Mouse (Mus musculus) hindbrain, embryonic 14.5 days (tissue): ENCODE results near the gene Hs6st2. TPM values are rescaled to one million over a fixed set of nuclear protein-coding genes. Genes with fewer than 3 reads are reported as not detected.
A peak's percentile ranks its signal among the peaks of the same experiment; 100 is the strongest.

Source experiments
- ATAC-seq: fragments of 200-750 bp; cut with Nextera tagmentation; 2 replicates; pipeline ENCODE4 v1.8.0; 2017; ENCODE audit warnings: moderate number of reproducible peaks, mild to moderate bottlenecking, moderate TSS enrichment, moderate library complexity; ENCODE audit not compliant: low FRiP score
- DNase-seq: peaks from one replicate; pipeline ENCODE4 v3.0.0-alpha.2; 2015; ENCODE audit warnings: low spot score
- H3K27ac ChIP-seq: fragments of 300-500 bp; sonication (generic); 2 replicates; pipeline ENCODE4 v1.5.1; 2014; ENCODE audit warnings: mild to moderate bottlenecking, moderate library complexity
- H3K27me3 ChIP-seq: fragments of 300-500 bp; sonication (generic); 2 replicates; pipeline ENCODE4 v1.6.1; 2014; ENCODE audit warnings: mild to moderate bottlenecking, low read length, mixed read lengths; ENCODE audit not compliant: control insufficient read depth, insufficient read depth
- H3K36me3 ChIP-seq: fragments of 300-500 bp; sonication (generic); replicated peaks from 2 replicates; pipeline ENCODE4 v1.6.1; 2014; ENCODE audit not compliant: control insufficient read depth, insufficient read depth
- H3K4me1 ChIP-seq: fragments of 300-500 bp; sonication (generic); replicated peaks from 2 replicates; pipeline ENCODE4 v1.6.1; 2014; ENCODE audit warnings: antibody characterized with exemption, low read length, mixed read lengths; ENCODE audit not compliant: control insufficient read depth, insufficient read depth
- H3K4me2 ChIP-seq: fragments of 300-500 bp; sonication (generic); replicated peaks from 2 replicates; pipeline ENCODE4 v1.6.1; 2014; ENCODE audit warnings: mild to moderate bottlenecking, moderate library complexity
- H3K4me3 ChIP-seq: fragments of 300-500 bp; sonication (generic); replicated peaks from 2 replicates; pipeline ENCODE4 v1.5.1; 2014; ENCODE audit warnings: mild to moderate bottlenecking, low read length
- H3K9ac ChIP-seq: fragments of 300-500 bp; sonication (generic); 2 replicates; pipeline ENCODE4 v1.6.1; 2014
- H3K9me3 ChIP-seq: fragments of 300-500 bp; sonication (generic); 2 replicates; pipeline ENCODE4 v1.6.1; 2016; ENCODE audit warnings: low read length; ENCODE audit not compliant: control insufficient read depth
- WGBS: fragments of 180-500 bp; shearing (Covaris S2); extraction: QIAGEN DNeasy Blood & Tissue Kit; methylation state at CpG from one replicate; pipeline ENCODE4 v1.1.7; 2014; 5-methylcytosine and 5-hydroxymethylcytosine counted together
- polyA plus RNA-seq: library from polyadenylated mRNA; unstranded; fragments of >200 nt; fragmentation: Nextera tagmentation; extraction: Ambion mirVana; gene quantifications from 2 replicates; pipeline ENCODE4 v1.2.1, GENCODE M21; 2014

Gene Hs6st2
- polyA plus RNA-seq, 1 experiment from 2014 or later: 43.7 TPM

GRCm38 (mm10) chrX:51431706-51432105 is 249.9 kb downstream of the Hs6st2 start:
- H3K27me3 ChIP-seq: no peaks in the 10 kb centered on the region
- H3K4me1 ChIP-seq: no peaks in the 10 kb centered on the region
- DNase-seq: no peak
- no peaks in the 10 kb centered on the region for H3K36me3 ChIP-seq
- H3K9ac ChIP-seq: no peak overlapping the region
- no peak overlapping the region for H3K4me3 ChIP-seq
- no peak for ATAC-seq
- H3K27ac ChIP-seq: no peak overlapping the region
- no peaks in the 10 kb centered on the region for H3K9me3 ChIP-seq
- WGBS: 75% methylated on average over 3 of the region's 3 CpGs
- no peak overlapping the region for H3K4me2 ChIP-seq

- ATAC-seq: no peak
- Histone ChIP-seq H3K4me1 (no peaks in the 10 kb centered on the region), H3K9me3 (no peaks in the 10 kb centered on the region), H3K27me3 (no peaks in the 10 kb centered on the region), H3K36me3 (no peaks in the 10 kb centered on the region), H3K9ac (no peak overlapping the region), H3K4me2 (no peak overlapping the region), H3K4me3 (no peak overlapping the region), H3K27ac (no peak overlapping the region)
- WGBS: 75% methylated on average over 5 of the region's 5 CpGs
- no peak for DNase-seq
Observed at GRCm38 (mm10) chrX:51425031-51425430, 256.6 kb downstream of the Hs6st2 start.

DNA sequence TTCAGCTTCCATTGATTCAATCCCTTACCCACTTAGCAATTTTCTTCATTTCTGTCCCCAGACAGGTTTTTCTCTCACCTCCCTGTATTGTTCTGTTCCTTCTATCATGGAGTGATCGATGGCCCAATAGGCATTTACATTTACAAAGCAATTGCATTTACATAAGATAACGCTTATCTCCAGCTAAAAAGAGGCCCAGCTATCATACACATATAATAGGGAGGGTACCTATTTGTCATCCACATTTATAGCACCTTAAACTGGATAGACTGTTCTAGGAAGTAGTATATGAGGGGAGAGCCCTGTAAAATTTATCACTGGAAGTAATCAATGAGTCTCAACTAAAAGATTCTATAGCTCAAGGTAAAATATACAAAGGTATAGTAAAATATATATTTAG is 271.4 kb downstream of the Hs6st2 start:
- no peak overlapping the region for H3K27ac ChIP-seq

GRCm38 (mm10) chrX:51397457-51397856 is 284.2 kb downstream of the Hs6st2 start:
- ATAC-seq: 0 out of 2 replicates have a peak, but pooled peaks have one; percentile 69

More for the DNA sequence above, 271.4 kb downstream of the Hs6st2 start:
- H3K4me3 ChIP-seq: no peak overlapping the region
- no peaks in the 10 kb centered on the region for H3K4me1 ChIP-seq
- no peak overlapping the region for H3K4me2 ChIP-seq
- DNase-seq: no peak
- no peak overlapping the region for H3K9ac ChIP-seq
- no peaks in the 10 kb centered on the region for H3K36me3 ChIP-seq
- no peak for ATAC-seq
- H3K27me3 ChIP-seq: no peaks in the 10 kb centered on the region
- WGBS: 62% methylated on average over 2 of the region's 2 CpGs
- H3K9me3 ChIP-seq: no peaks in the 10 kb centered on the region

DNA sequence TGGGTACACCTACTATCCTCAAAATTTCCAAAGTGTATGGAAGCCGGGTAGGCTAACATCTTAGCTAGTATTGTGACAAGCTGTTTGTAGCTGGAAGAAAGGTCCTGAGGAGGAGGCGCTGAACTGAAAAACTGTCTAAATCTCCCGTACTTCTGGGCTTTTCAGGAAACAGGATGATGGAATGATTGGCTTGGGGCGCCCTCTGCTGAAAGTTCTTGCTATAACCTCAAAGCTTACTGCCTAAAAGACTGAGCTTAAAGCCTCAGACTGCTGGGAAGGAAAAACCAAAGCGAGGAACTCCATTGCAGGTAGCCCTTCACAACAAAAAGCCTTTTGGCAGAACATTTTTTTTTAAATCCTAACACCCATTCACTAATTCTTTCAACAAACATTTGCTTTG is 307.0 kb downstream of the Hs6st2 start:
- no peaks in the 10 kb centered on the region for H3K27me3 ChIP-seq

More at GRCm38 (mm10) chrX:51397457-51397856, 284.2 kb downstream of the Hs6st2 start:
- H3K4me2 ChIP-seq: no peak overlapping the region
- H3K36me3 ChIP-seq: no peaks in the 10 kb centered on the region
- no peaks in the 10 kb centered on the region for H3K4me1 ChIP-seq
- DNase-seq: peak; percentile 59
- H3K27me3 ChIP-seq: no peaks in the 10 kb centered on the region; the same call in 1 of the 2 replicates
- no peaks in the 10 kb centered on the region for H3K9me3 ChIP-seq
- H3K27ac ChIP-seq: no peak overlapping the region
- H3K4me3 ChIP-seq: no peak overlapping the region
- H3K9ac ChIP-seq: no peak overlapping the region

GRCm38 (mm10) chrX:51372477-51373239 is 309.0 kb downstream of the Hs6st2 start:
- peak; percentile 46 for DNase-seq
- H3K4me1 ChIP-seq: no peaks in the 10 kb centered on the region
- 42% methylated on average over 5 of the region's 5 CpGs for WGBS

More for the DNA sequence above, 307.0 kb downstream of the Hs6st2 start:
- Histone ChIP-seq H3K4me2 (no peak overlapping the region), H3K36me3 (no peaks in the 10 kb centered on the region), H3K9me3 (no peaks in the 10 kb centered on the region), H3K9ac (no peak overlapping the region), H3K4me3 (no peak overlapping the region), H3K4me1 (no peaks in the 10 kb centered on the region), H3K27ac (no peak overlapping the region)
- ATAC-seq (no peak), DNase-seq (peak; percentile 81)
- 20% methylated on average over 5 of the region's 5 CpGs for WGBS

DNA sequence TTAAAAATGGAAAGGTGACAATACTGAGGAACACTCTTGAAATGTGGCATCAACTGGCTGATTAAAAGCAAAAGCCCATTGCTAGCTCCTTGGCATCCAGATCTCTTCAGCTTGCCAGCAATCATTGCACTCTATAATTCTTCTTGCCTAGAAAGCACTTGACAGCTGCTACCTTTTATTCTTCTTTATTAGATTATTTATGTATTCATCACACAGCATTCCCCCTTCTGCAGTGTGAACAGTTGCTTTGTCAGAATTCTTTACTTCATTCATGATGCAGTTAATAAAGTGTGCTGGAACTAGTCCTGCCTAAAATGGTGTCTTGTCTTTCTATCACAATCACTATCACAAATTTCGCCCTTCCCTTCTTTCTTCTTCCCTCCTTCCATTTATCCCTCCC is 332.0 kb downstream of the Hs6st2 start:
- no peak overlapping the region for H3K27ac ChIP-seq
- no peaks in the 10 kb centered on the region for H3K9me3 ChIP-seq
- no peak overlapping the region for H3K4me3 ChIP-seq
- H3K4me1 ChIP-seq: no peaks in the 10 kb centered on the region
- H3K4me2 ChIP-seq: no peak overlapping the region
- WGBS: 85% methylated on average over 1 of the region's 1 CpGs
- H3K36me3 ChIP-seq: no peaks in the 10 kb centered on the region
- H3K27me3 ChIP-seq: no peaks in the 10 kb centered on the region
- H3K9ac ChIP-seq: no peak overlapping the region
- DNase-seq (no peak), ATAC-seq (no peak)

More at GRCm38 (mm10) chrX:51372477-51373239, 309.0 kb downstream of the Hs6st2 start:
- 0 out of 2 replicates have a peak, but pooled peaks have one; percentile 43 for ATAC-seq
- no peak overlapping the region for H3K4me3 ChIP-seq
- no peaks in the 10 kb centered on the region for H3K9me3 ChIP-seq
- no peak overlapping the region for H3K27ac ChIP-seq
- H3K9ac ChIP-seq: no peak overlapping the region
- no peaks in the 10 kb centered on the region for H3K36me3 ChIP-seq
- no peak overlapping the region for H3K4me2 ChIP-seq
- H3K27me3 ChIP-seq: no peaks in the 10 kb centered on the region

DNA sequence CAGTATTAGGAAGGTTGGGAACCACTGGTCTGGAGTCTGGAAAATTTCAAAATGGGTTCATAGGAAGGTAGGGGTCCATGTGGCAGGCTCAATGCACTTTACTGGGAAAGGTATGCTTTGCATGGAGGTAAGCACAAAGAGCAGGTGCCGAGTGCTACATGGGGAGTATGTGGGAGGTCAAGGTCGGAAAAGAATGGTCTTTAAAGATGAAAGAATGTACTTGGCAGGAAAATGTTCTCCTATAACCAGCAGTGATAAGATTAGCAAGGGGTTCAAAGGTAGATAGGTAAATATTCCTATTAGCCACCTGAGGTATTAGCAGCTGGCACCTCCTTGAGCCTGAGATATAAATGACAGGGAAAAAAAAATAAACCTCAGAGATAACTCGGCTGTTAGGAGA is 338.1 kb downstream of the Hs6st2 start:
- ATAC-seq (no peak), DNase-seq (no peak)
- H3K27me3 ChIP-seq: no peaks in the 10 kb centered on the region
- H3K4me3 ChIP-seq: no peak overlapping the region
- H3K9me3 ChIP-seq: no peaks in the 10 kb centered on the region
- H3K4me1 ChIP-seq: no peaks in the 10 kb centered on the region
- H3K27ac ChIP-seq: no peak overlapping the region
- H3K4me2 ChIP-seq: no peak overlapping the region
- no peaks in the 10 kb centered on the region for H3K36me3 ChIP-seq
- no peak overlapping the region for H3K9ac ChIP-seq
- WGBS: 61% methylated on average over 3 of the region's 3 CpGs
